Mouse (Mus musculus) right cerebral cortex, adult 2 months (tissue): ENCODE data around the gene Dnajc19.
"Not testable (repeated sequence)": the region's sequence is repeated elsewhere in the genome, so short reads cannot be mapped to it uniquely, and the experiment has no call there.

Experiments used
- DNase-seq, 2 experiments: peaks; one replicate each; pipeline ENCODE4 v3.0.0; 2021 to 2022; ENCODE audit warnings: low spot score in 2 of 2

Dnajc19 gene

GRCm38 (mm10) chr3:34080900-34081662 lies at the start of gene Dnajc19:
Gene Dnajc19 (minus strand): TSS chr3:34081321.
- peak; percentile 97 to 98 for DNase-seq

DNA sequence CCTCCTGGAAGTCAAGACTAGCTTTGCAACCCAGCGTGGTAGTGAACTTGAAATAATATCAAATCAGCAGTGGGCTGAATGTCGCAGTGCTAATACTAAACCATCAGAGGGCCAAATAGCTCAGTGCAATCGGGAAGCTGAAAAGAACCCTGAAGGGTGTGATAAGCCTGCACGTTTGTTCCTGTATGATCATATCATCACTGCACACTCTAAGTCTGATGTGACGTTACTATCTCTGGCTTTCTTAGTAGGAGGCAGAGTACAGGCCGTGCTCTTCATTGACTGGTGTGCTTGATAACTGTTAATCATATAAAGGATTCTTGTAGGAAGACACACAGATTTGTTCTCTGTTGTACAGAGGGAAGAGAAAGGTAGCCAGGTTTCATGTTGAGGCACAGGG lies 48.8 kb upstream of the Dnajc19 start:
- DNase-seq = no peak

- no peak for DNase-seq
Observed at GRCm38 (mm10) chr3:34121311-34121710, 40.2 kb upstream of the Dnajc19 start.

GRCm38 (mm10) chr3:34120791-34121190 lies 39.7 kb upstream of the Dnajc19 start:
- no peak for DNase-seq

DNA sequence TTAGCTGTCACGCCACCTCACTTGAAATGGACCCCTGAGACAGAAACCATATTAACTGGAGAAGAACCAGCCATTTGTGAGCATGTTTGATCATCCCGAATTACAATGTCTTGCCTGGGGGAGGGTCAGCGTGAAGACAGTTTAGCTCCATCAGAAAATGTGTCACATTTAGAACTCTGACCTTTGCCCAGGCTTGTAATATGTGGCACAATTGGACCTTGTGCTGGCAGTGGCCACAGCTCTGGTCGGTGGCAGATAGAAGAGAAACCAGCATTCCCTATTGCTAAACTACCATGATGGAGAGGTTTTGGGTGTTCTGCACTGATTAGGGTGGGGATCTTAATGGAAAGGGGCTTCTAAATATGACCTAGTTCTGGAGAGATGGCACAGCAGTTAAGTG lies 38.7 kb upstream of the Dnajc19 start:
- DNase-seq = no peak

- DNase-seq = no peak
Observed at GRCm38 (mm10) chr3:34115806-34116205, 34.7 kb upstream of the Dnajc19 start.

DNA sequence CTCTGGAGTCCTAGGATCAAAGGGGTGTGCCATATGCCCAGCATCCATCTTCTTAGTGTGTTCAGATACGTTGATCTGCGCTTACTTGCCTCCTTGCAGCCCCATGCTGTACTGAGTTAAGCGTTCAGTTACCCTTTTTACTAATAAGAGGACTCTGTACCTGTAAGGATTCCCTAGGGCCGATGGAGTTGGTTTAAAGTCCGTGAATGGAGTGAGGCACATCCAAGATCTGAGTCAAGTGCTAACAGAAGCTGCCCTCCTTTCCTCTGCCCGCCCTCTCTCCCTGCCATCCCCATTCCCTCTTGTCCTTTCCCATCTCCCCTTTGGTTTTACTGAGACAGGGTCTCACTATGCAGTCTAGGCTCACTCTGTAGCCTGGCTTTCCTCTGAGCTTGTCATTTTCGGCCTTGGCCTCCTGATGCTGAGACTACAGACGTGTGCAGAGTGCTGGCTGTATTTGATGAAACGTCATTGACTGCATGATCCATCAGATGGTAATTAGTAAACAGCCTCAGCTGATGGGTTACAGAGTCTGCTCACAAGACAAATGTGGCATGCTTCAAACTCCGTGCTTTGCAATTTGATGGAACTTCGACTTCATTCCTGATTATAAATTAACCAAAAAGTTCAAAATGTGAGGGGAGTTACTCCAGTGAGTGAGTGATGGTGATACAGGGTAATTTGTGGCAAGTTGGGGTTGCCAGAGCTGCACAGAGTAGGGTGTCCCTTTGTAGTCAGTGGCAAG lies 31.0 kb upstream of the Dnajc19 start:
- no peak for DNase-seq

DNA sequence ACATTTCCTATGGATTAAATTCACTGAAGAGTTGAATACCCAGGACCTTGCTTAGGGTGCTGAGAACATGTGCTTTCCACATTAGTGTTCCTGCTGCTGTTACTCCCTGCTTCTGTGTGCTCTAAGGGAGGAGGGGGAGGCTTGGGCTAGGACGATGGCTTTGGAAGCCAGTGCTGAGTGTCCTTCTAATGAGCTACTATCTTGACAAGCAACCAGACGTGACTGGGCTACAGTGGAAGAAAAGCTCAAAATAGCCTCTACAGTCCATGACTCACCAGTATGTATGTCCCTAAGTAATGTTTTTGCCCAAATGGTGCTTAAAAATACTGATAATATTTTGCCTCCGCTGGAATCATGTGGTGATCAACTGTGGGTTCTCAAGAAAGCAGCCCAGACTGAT lies 26.5 kb upstream of the Dnajc19 start:
- peak; percentile 7 to 12 for DNase-seq

- DNase-seq = no peak
Observed at GRCm38 (mm10) chr3:34106421-34106820, 25.3 kb upstream of the Dnajc19 start.

GRCm38 (mm10) chr3:34103902-34104672 lies 23.0 kb upstream of the Dnajc19 start:
- DNase-seq = no peak

- DNase-seq = no peak
Observed at GRCm38 (mm10) chr3:34102891-34103290, 21.8 kb upstream of the Dnajc19 start.

DNA sequence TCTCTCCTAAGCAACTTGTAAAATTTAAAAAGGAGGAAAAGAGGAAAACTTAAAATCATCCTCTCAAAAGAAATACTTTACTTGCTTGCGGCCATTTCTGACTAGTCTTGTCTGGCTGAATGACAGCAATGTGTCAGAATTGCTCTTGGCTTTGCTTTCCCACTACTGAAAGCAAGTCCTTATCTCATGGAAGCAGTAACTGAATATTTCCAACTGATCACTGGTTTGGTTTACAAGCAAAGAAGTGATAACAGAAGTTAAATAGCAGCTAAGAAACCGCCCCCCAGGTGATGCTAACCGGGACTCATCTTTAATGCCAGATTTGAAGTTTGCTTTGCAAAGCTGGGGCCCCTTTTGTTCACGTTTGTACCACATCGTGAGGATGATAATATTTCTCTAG lies 2.5 kb upstream of the Dnajc19 start:
- no peak for DNase-seq

GRCm38 (mm10) chr3:34081929-34082328 lies 808 bp upstream of the Dnajc19 start:
- no peak for DNase-seq

DNA sequence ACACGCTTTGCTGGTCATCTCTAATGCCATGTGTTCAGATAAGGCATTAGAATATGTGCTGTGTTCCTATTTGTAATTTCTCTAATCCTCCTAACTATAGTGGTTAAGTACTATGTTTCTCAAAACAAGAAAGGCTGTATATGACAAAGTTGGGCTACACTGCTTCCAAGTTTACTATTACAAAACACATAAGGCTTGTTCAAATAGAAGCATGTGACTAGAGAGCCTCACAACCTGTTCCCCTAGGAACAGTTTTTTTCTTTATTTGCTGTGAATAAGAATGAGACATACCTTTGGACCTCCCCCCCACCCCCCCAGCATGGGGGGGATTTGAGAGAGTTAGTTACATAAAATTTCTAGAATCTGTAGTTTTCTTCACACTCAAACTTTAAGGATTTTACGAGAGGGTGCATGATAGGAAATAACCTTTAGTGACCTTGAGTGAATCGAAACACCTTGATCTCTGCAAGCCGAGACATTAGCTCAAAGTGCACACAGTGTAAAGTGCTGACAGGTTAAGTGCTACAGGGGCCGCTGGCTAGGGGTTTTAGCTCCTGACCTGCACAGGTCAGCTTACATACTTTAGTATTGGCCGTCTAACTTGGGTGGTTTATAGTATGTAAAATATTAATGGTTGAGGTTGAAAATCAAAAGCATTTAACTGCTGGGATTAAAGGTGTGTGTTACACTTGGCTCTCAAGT lies 4.9 kb downstream of the Dnajc19 start:
- no peak for DNase-seq

- no peak for DNase-seq
Observed at GRCm38 (mm10) chr3:34072726-34073125, 8.4 kb downstream of the Dnajc19 start.

DNA sequence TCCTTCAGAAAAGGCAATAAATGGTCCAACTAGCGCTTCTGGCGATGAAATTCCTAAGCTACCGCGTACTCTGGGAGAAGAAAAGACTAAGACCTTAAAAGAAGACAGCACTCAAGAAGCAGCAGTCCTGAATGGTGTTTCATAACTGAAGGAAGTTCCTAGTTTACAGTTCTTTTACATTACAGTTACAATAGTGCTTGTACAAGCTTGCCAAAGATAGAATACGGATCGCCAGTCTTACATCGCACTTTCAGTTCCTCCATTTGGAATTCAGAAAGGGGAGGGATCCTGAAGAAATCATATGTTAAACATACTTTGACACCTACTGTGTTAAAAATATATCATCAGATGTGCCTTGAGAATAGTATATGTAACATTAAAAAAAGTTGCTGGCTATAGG lies 12.2 kb downstream of the Dnajc19 start:
- not testable (repeated sequence) for DNase-seq

GRCm38 (mm10) chr3:34062352-34062751 lies 18.8 kb downstream of the Dnajc19 start:
- DNase-seq = no peak

GRCm38 (mm10) chr3:34041990-34042389 lies 39.1 kb downstream of the Dnajc19 start:
- DNase-seq = no peak

DNA sequence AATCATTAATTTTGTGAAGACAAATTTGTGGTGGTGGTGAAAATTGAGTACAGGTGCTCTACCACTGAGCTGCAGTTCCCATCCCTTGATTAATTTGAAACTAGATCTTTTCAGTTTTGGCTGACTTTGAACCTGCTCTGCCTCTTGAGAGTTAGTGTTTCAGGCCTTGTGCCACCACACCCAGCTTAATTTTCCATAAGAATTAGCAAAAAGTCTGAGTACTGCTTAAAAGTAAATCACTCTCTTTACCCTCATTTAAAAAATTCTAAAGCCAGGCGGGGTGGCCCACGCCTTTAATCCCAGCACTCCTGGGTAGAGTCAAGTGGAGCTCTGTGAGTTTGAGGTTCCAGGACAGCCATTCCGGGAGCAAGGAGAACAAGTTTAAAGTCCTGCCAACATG lies 45.4 kb downstream of the Dnajc19 start:
- DNase-seq = no peak

DNA sequence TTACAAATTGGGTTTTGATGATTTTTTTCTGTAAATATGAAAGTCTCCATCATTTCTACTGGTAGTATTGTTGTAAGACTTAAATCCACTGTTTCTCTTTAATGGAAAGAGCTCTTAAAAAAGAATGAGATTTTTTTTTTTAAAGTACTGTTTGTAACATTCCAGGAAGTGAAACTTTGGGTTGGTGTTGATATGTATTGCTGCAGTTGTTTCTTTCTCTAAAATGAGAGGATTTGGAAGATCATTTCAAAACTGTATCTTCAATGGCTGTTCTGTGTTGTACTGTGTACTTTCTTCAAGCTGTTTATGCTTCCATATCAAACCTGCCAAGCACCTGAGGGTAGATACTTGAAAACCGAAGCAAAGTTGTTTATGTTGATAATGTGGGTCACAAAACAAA lies 46.3 kb downstream of the Dnajc19 start:
- DNase-seq = no peak

- DNase-seq = no peak
Observed at GRCm38 (mm10) chr3:34033720-34034364, 47.3 kb downstream of the Dnajc19 start.
